Mouse (Mus musculus): ENCODE measurements at regions not wholly inside any gene's neighbourhood (a gene's known extent, or its start where the extent isn't known, plus 50 kb on each side); places are given as distances from the start of the nearest gene placed in this dataset.

GRCm38 (mm10) chr6:51172331-51172791 is 260.1 kb upstream of the Nfe2l3 start:
- no peak for DNase-seq

- peak; percentile 39 for DNase-seq
Measured at GRCm38 (mm10) chr6:51172856-51173619, 259.4 kb upstream of the Nfe2l3 start.

GRCm38 (mm10) chr6:51173620-51174442 is 258.6 kb upstream of the Nfe2l3 start:
- no peak for DNase-seq

GRCm38 (mm10) chr6:51174443-51175021 is 257.9 kb upstream of the Nfe2l3 start:
- no peak for DNase-seq

GRCm38 (mm10) chr6:51175616-51176590 is 256.6 kb upstream of the Nfe2l3 start:
- no peak for DNase-seq

- DNase-seq, result no peak
Measured at GRCm38 (mm10) chr6:51176791-51177433, 255.6 kb upstream of the Nfe2l3 start.

GRCm38 (mm10) chr6:51177701-51178060 is 254.8 kb upstream of the Nfe2l3 start:
- DNase-seq, result no peak

- DNase-seq, result peak; percentile 46
Measured at GRCm38 (mm10) chr6:51178061-51178791, 254.2 kb upstream of the Nfe2l3 start.

- DNase-seq, result no peak
Measured at GRCm38 (mm10) chr6:51178799-51179398, 253.6 kb upstream of the Nfe2l3 start.

- DNase-seq, result no peak
Measured at GRCm38 (mm10) chr6:51179741-51180537, 252.5 kb upstream of the Nfe2l3 start.

GRCm38 (mm10) chr6:51180881-51181875 is 251.3 kb upstream of the Nfe2l3 start:
- DNase-seq, result no peak

GRCm38 (mm10) chr6:51181905-51182304 is 250.6 kb upstream of the Nfe2l3 start:
- DNase-seq, result no peak

GRCm38 (mm10) chr6:51182771-51183284 is 249.6 kb upstream of the Nfe2l3 start:
- no peak for DNase-seq

GRCm38 (mm10) chr6:51183576-51184420 is 248.7 kb upstream of the Nfe2l3 start:
- DNase-seq, result no peak

- DNase-seq, result no peak
Measured at GRCm38 (mm10) chr6:51184500-51184899, 248.0 kb upstream of the Nfe2l3 start.

- no peak for DNase-seq
Measured at GRCm38 (mm10) chr6:51185201-51185600, 247.3 kb upstream of the Nfe2l3 start.

GRCm38 (mm10) chr6:51189173-51189572 is 243.3 kb upstream of the Nfe2l3 start:
- DNase-seq, result no peak
